Mouse (Mus musculus): ENCODE measurements at regions not wholly inside any gene's neighbourhood (a gene's known extent, or its start where the extent isn't known, plus 50 kb on each side); places are given as distances from the start of the nearest gene placed in this dataset.

GRCm38 (mm10) chr13:45253221-45253620 lies 136.3 kb upstream of the Mylip start:
- TF ChIP-seq POLR2A (IDR thresholded peaks at IDR 0.05; ENCODE audit: insufficient read length, low read depth), result no peak
- no peak for TF ChIP-seq MYOG (IDR thresholded peaks at IDR 0.05; ENCODE audit: control insufficient read depth in 1 of 3, insufficient read depth in 1 of 3, insufficient read length in 2 of 3, low read depth in 2 of 3)
- TF ChIP-seq USF1 (IDR thresholded peaks at IDR 0.05; ENCODE audit: low read depth), result no peak
- no peak for TF ChIP-seq MAX (IDR thresholded peaks at IDR 0.05; ENCODE audit: low read depth)
- no peak for TF ChIP-seq TCF12 (IDR thresholded peaks at IDR 0.05; ENCODE audit: insufficient read depth, poor library complexity, severe bottlenecking)
- no peak for TF ChIP-seq E2F4 (IDR thresholded peaks at IDR 0.05; ENCODE audit: insufficient read depth)
- no peak for TF ChIP-seq REST (IDR thresholded peaks at IDR 0.05; ENCODE audit: insufficient read depth, insufficient read length)
- no peak for TF ChIP-seq TCF3 (IDR thresholded peaks at IDR 0.05; ENCODE audit: insufficient read length, low read depth)
- no peak for TF ChIP-seq SRF (IDR thresholded peaks at IDR 0.05; ENCODE audit: control insufficient read depth, insufficient read length, low read depth)

All from myocyte (in vitro differentiated cells).